Mouse (Mus musculus): ENCODE measurements around the gene Kpna6.
"Not testable (repeated sequence)": the region's sequence is repeated elsewhere in the genome, so short reads cannot be mapped to it uniquely, and the experiment has no call there.

The Kpna6 gene

DNA sequence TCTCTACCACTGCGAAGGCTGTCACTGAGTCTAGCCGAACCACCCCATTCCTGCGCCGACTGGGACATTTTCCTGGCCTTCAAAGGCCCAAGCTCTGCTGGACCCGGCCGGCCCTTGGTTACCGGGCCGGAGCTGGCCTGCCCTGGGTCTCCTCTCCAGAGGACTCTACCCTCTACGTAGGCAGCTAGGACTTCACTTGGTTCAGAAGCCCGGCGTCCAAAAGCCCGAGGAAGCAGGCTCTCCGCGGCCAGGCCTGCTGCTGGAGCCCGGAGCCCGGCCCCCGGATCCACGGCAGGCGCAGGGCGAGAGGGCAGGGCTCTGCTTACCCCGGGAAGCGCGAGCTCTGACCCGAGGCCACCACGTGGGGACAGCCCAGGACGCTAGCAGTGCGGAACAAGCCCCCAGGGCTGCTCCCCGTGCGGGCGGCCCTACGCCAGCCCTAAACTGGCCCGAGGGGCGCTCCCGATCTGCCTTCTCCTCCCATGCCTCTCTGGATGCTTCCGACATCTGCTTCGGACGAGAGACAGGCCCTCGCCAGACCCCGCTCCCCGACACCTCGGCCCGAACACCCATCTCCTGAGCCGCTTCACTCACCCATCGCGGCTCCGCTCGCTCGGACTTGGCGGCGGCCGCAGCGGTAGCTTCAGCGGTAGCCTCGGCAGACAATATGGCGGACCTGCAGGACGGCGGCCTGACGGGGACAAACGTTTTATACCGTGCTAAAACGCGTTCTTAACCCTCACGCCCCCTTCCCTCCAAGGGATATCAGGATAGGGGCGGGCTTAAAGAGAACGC, at the start of gene Kpna6:
Gene Kpna6, minus strand, starts transcription at position 685 of the 795 bp plus-strand sequence.
- DNase-seq (ENCODE audit: low read depth) = peak; percentile 85

DNA sequence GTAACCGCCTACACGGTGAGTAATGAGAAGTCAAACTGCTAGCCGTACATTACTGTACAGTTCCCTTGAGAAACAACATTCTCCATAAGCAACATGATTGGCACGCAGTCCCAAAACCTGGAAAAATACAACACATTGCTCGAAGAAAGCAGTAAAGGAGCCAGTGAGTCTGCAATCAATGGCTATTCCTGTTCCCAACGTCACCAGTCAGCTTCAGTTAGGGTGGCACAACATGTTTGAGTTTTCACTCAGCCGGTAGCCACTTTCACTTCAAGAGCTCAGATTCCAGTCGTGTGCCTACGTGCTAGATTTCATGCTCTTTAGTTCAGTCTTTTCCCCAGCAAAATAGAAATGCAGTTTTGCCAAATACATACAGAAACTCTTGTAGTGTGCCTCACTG, 43.7 kb upstream of the Kpna6 start:
- DNase-seq (ENCODE audit: low read depth) = no peak

DNA sequence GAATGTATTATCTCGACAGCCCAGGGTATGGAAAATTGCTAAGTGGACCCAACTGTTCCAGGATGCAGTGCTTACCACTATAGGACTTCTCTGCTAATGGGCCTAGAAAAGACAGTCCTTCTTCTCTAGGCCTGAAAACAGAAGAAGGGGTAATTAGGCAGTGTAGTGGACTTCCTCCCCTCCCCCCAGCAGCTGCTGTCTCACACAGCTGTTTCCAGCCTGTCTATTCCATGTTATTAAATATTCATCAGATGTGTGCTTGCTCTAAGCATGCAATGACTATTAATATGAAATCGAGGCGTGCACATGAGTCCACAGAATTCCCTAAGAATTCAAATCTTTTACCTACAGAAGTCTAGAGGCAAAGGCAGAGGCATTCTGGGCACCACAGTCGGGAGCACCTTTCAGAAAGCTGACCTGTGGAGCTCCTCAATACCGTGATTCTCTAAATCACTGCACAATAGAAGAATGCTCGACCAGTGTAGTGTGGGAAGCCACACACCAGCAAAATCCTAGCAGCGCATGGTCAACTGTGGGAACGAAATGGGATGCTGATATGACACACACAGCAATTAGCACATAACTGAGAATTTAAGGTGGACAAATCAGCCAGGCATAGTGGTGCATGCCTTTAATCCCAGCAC, 37.0 kb upstream of the Kpna6 start:
- DNase-seq (ENCODE audit: low read depth) = no peak

- DNase-seq (ENCODE audit: low read depth) = no peak
Observed at GRCm38 (mm10) chr4:129706750-129707149, 34.2 kb upstream of the Kpna6 start.

DNA sequence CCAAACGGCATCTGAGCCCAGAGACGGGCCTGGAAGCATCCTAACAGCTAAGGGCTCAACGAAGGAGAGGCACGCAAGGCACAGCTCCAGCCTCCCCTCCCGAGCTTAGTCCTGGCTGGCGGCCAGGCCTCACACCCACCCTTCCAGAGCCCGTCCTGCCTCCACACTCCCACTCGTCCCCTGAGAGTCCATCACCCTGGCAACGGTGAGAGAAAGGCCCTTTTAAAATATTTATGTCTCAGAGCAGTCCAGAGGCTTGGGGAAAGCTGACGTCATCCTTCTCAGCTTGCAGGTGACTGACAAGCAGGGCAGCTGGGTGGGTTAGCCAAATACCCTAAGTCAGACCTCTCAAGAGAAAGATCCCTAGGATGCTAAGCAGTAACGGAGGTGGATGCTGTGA, 29.9 kb upstream of the Kpna6 start:
- DNase-seq (ENCODE audit: low read depth) = no peak

GRCm38 (mm10) chr4:129701503-129702377, 29.2 kb upstream of the Kpna6 start:
- DNase-seq (ENCODE audit: low read depth) = peak; percentile 93

DNA sequence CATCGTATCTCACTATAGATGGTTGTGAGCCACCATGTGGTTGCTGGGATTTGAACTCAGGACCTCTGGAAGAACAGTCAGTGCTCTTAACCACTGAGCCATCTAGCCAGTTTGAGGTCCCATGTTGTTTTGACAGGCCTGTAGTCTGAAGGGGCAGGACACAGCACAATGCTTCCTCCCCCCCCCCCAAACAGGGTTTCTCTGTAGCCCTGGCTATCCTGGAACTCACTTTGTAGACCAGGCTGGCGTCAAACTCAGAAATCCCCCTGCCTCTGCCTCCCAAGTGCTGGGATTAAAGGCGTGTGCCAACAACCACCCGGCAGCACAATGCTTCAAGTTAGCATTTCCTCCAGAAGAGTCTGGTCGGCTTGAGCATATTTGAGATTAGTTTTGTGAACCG, 28.1 kb upstream of the Kpna6 start:
- DNase-seq (ENCODE audit: low read depth) = not testable (repeated sequence)

- no peak for DNase-seq (ENCODE audit: low read depth)
Observed at GRCm38 (mm10) chr4:129700216-129700615, 27.6 kb upstream of the Kpna6 start.

DNA sequence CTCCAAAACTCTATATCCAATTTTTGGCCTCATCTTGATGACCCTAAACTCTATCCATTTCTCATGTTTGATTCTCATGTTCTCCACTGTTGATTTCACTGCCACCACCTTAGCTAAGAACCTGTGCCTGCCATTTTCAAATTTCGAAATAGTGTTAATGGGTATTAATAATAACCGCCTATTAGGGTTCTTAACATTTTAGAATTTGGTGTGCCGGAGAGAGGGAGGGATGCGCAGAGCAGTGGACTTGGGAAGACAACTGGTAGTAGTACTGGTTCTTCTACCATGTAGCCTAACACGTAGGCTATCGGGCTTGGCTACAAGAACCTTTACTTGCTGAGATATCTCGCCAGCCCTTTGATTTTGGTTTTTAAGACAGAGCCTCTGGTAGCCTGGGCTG, 24.6 kb upstream of the Kpna6 start:
- DNase-seq (ENCODE audit: low read depth) = no peak

- DNase-seq (ENCODE audit: low read depth) = peak; percentile 87
Observed at GRCm38 (mm10) chr4:129696158-129696985, 23.8 kb upstream of the Kpna6 start, which contains the start of gene Tmem39b. Gene Tmem39b, minus strand, starts transcription at chr4:129696838.

DNA sequence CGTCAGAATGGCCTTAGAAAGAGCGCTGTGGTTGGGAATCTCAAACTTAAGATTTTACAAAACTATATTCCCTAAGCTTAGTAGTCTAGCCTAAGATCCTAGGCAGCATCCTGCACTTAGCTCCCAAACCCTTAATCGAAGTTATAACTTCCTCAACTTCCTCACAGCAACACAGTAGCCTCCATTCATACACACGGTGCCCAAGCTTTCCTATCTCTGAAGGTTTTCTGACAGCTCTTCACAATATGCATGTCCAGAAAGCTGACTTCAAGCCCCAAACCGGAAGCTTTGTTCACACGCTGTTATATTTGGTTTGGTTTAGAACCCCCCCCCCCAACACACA, 23.2 kb upstream of the Kpna6 start:
- DNase-seq (ENCODE audit: low read depth) = no peak

DNA sequence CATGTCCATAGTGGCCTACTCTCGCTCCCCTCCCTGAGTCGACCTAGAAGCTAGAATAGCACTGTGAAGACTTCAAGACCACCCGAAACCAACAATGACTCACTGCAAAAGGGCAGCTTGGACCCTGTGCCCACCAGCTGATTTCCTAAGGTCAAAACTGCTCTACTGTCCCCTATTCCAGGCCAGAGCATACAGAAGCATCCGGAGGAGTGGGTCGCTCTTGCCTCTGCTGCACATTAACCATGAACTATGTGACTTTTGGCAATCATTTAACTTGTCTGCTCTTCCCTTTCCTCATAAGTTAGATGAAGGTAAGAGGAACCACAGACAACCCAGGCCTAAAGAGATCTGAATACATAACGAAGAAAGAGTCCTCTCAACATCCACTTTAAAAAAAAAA, 12.0 kb upstream of the Kpna6 start:
- no peak for DNase-seq (ENCODE audit: low read depth)

DNA sequence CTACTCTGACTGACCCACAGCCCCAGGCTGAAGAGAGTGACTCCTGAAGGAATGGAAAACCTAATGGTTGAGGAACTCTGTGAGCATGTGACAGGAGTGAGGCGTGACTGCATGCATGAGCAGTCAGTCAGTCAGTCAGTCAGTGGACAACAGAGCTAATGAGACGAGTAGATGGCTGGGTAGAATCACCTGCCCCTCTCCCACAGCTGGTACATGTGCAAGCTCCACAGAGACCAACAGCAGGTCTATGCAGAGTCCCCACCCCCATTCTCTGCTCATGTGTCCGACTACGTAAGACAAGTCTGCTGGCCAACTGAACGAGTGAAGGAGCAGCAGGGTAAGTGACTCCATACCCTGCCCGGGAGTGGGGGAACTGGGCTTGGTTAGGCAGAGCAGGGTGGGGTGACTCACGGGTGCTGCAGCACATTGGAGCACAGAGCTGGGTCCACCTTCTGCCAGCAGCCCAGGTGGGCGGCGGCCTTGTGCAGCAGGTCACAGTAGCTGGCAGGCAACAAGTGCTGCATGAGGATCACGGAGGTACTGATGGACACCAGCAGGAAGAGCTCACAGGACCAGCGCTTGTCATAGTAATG, 11.4 kb upstream of the Kpna6 start:
- DNase-seq (ENCODE audit: low read depth) = no peak

GRCm38 (mm10) chr4:129681837-129682236, 9.3 kb upstream of the Kpna6 start:
- no peak for DNase-seq (ENCODE audit: low read depth)

GRCm38 (mm10) chr4:129672878-129673449, 397 bp upstream of the Kpna6 start:
- peak; percentile 20 for DNase-seq (ENCODE audit: low read depth)

DNA sequence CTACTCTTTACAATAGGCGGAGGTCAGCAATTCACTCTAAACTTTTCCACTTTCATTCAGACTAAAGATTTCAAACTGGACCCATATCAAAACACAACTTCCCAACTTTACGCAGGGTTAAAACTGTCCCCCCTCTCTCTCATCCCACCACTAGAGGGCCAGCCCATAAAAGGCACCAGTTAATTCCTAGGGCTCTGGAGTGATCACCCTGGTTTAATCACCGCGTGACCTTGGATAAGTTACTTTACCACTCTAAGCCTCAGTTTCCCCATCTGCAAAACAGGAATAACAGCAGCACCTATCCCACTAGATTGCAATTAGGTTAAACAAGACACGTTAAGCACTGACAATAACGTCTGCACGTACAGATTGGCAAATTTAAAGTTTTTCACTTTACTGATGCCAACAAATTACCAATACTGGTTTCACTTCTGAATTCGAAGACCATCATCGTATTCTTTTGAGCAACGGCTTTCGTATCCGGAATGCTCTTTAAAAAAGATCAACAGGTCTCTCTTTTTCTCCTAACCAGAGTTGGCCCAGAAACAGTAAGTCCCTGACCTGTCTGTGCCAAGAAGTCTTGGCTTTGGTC, 980 bp downstream of the Kpna6 start:
- DNase-seq (ENCODE audit: low read depth) = peak; percentile 71

DNA sequence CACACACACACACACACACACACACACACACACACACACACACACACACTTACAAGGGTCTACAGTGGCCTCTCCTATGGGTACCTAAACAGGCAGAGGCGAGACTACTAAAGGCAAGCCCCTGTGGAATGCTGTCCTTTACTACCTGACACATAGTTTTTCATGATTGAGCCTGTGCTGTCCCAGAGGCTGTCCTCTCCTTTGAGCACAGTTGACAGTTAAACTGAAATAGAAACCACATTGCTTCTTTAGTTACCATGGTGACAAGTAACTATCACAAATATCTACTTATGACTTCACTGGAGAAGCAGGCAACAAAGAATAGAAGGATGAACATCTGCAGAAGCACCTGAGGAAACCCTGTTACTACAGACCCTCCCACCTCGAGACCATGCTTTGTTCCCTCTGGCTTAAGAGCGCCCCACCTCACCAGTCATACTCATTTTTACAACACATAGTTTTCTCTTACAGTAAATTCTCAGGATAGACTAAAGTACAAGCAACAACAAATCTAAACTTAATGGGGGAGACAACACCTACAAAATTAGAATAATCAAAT, 10.2 kb downstream of the Kpna6 start:
- no peak for DNase-seq (ENCODE audit: low read depth)

DNA sequence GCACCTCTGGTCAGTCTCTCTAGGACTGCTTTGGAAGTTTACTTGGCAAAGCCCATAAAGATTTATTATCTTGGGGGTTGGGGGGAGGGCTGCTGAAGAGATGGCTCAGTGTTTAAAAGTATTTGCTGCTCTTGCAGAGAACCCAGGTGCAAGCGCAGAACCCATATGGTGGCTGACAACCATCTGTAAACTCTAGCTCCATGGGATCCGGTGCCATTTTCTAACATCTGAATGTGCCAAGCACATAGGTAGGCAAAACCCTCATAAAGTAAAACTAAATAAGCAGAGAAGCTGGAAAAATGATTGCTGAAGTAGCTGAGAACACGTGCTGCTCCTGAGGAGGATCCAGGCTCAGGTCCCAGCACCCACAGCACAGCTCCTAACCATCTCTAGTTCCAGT, 11.0 kb downstream of the Kpna6 start:
- no peak for DNase-seq (ENCODE audit: low read depth)

DNA sequence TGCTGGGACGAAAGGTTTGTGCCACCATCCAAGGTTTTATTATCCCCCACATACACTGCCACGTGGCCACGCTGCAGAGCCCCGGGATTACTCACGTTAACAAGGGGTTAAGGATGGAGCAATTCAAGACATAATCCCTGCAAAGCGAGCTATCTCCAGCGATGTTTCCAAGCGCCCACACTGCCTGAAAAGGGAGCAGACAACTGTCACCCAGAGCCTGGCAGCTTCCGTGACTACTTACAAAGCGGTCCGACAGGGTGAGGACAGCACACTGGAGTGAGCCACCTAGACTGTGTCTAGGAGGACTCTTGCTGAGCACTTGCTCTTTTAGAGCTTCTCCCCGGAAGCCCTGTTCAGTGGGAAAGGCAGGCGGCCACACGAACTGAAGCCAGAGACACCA, 17.8 kb downstream of the Kpna6 start:
- no peak for DNase-seq (ENCODE audit: low read depth)

DNA sequence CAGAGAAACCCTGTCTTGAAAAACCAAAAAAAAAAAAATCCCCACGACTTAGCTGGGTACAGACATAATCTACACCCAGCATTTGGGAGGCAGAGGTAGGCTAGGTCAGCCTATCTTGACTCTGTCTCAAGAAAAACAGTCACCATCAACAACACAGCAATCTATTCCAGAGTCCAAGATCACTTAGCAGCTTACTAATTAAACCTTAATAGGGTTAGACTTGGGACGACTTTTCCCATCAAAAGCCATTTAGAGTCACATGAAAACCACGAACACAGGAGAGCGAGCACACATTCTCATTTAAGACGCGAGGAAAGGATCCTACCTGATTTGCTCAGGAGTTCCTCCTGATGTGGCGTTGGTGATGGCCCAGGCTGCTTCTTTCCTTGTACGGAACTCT, 22.2 kb downstream of the Kpna6 start:
- DNase-seq (ENCODE audit: low read depth) = no peak

All from naive thymus-derived CD4-positive, alpha-beta T cell, adult 2 months (primary cell).